Mouse (Mus musculus) frontal cortex, adult 2 months (tissue): ENCODE data around the gene P2rx5. TPM values are rescaled to one million over a fixed set of nuclear protein-coding genes. Genes with fewer than 3 reads are reported as not detected.
A peak's percentile ranks its signal among the peaks of the same experiment; 100 is the strongest.

ENCODE experiments used
- DNase-seq, 2 experiments: peaks; one replicate each; pipeline ENCODE4 v3.0.0; 2022; ENCODE audit warnings: low spot score in 1 of 2; ENCODE audit errors: extremely low spot score in 1 of 2
- polyA plus RNA-seq: library from polyadenylated mRNA; depleted of rRNA; stranded (reverse); fragments of >200 nt; gene quantifications from 2 replicates; pipeline ENCODE4 v1.2.3, GENCODE M21; 2012

Gene P2rx5
- polyA plus RNA-seq, 1 experiment = 0.26 TPM

GRCm38 (mm10) chr11:73172186-73172585, 12.0 kb downstream of the P2rx5 start:
- no peak for DNase-seq

GRCm38 (mm10) chr11:73175612-73176011, 15.4 kb downstream of the P2rx5 start:
- DNase-seq = no peak

GRCm38 (mm10) chr11:73176186-73176585, 16.0 kb downstream of the P2rx5 start:
- no peak for DNase-seq

GRCm38 (mm10) chr11:73176608-73177508, 16.6 kb downstream of the P2rx5 start, which contains the start of the genes Emc6 and Tax1bp3:
Emc6 (minus strand) TSS chr11:73177037.
Tax1bp3 (plus strand) TSS chr11:73177083.
- DNase-seq = peak; percentile 90 to 96

GRCm38 (mm10) chr11:73177509-73177875, 17.3 kb downstream of the P2rx5 start:
- no peak for DNase-seq

GRCm38 (mm10) chr11:73177895-73178294, 17.7 kb downstream of the P2rx5 start:
- DNase-seq = no peak

GRCm38 (mm10) chr11:73185872-73186615, 25.8 kb downstream of the P2rx5 start:
- no peak for DNase-seq

- DNase-seq = no peak
Observed at GRCm38 (mm10) chr11:73187231-73187630, 27.0 kb downstream of the P2rx5 start.

- DNase-seq = no peak
Observed at GRCm38 (mm10) chr11:73193047-73193446, 32.8 kb downstream of the P2rx5 start.

- no peak for DNase-seq
Observed at GRCm38 (mm10) chr11:73194444-73194843, 34.2 kb downstream of the P2rx5 start.

GRCm38 (mm10) chr11:73198190-73198589, 38.0 kb downstream of the P2rx5 start:
- DNase-seq = no peak

- DNase-seq = peak; percentile 84 to 89
Observed at GRCm38 (mm10) chr11:73198603-73199229, 38.5 kb downstream of the P2rx5 start, which contains the start of gene Ctns. Ctns (minus strand) TSS chr11:73199042.

GRCm38 (mm10) chr11:73199230-73199712, 39.0 kb downstream of the P2rx5 start, which contains the start of gene Shpk:
Shpk (plus strand) TSS chr11:73199460.
- DNase-seq = peak; percentile 94 to 97

GRCm38 (mm10) chr11:73199879-73200278, 39.7 kb downstream of the P2rx5 start:
- no peak for DNase-seq

- no peak for DNase-seq
Observed at GRCm38 (mm10) chr11:73201021-73201420, 40.8 kb downstream of the P2rx5 start.

GRCm38 (mm10) chr11:73201597-73201996, 41.4 kb downstream of the P2rx5 start:
- no peak for DNase-seq

GRCm38 (mm10) chr11:73203895-73204294, 43.7 kb downstream of the P2rx5 start:
- no peak for DNase-seq

GRCm38 (mm10) chr11:73205194-73205593, 45.0 kb downstream of the P2rx5 start:
- DNase-seq = no peak

GRCm38 (mm10) chr11:73207621-73208020, 47.4 kb downstream of the P2rx5 start:
- DNase-seq = no peak

GRCm38 (mm10) chr11:73213956-73214355, 53.7 kb downstream of the P2rx5 start:
- no peak for DNase-seq

GRCm38 (mm10) chr11:73219671-73220070, 59.5 kb downstream of the P2rx5 start:
- no peak for DNase-seq
